Mouse (Mus musculus) stomach, embryonic 15.5 days (tissue): ENCODE data around the gene Lrmp. TPM values are rescaled to one million over a fixed set of nuclear protein-coding genes. Genes with fewer than 3 reads are reported as not detected.

ENCODE experiments used
- ATAC-seq: fragments of 200-750 bp; cut with Nextera tagmentation; 2 replicates; pipeline ENCODE4 v1.8.0; 2017; ENCODE audit warnings: low read depth, moderate number of reproducible peaks, moderate TSS enrichment; ENCODE audit not compliant: insufficient read depth, low FRiP score
- H3K27ac ChIP-seq: fragments of 300-500 bp; sonication (generic); 2 replicates; pipeline ENCODE4 v1.5.1; 2015; ENCODE audit warnings: mild to moderate bottlenecking, inconsistent platforms
- H3K27me3 ChIP-seq: fragments of 300-500 bp; sonication (generic); replicated peaks from 2 replicates; pipeline ENCODE4 v1.6.1; 2015; ENCODE audit warnings: inconsistent platforms
- H3K36me3 ChIP-seq: fragments of 300-500 bp; sonication (generic); 2 replicates; pipeline ENCODE4 v1.6.1; 2015; ENCODE audit warnings: inconsistent platforms
- H3K4me1 ChIP-seq: fragments of 300-500 bp; sonication (generic); 2 replicates; pipeline ENCODE4 v1.6.1; 2015; ENCODE audit warnings: inconsistent platforms
- H3K4me2 ChIP-seq: fragments of 300-500 bp; sonication (generic); 2 replicates; pipeline ENCODE4 v1.6.1; 2015; ENCODE audit warnings: mild to moderate bottlenecking, inconsistent platforms
- H3K4me3 ChIP-seq: fragments of 300-500 bp; sonication (generic); replicated peaks from 2 replicates; pipeline ENCODE4 v1.5.1; 2015; ENCODE audit warnings: inconsistent platforms
- H3K9ac ChIP-seq: fragments of 300-500 bp; sonication (generic); 2 replicates; pipeline ENCODE4 v1.6.1; 2015; ENCODE audit warnings: inconsistent platforms
- H3K9me3 ChIP-seq: fragments of 300-500 bp; sonication (generic); 2 replicates; pipeline ENCODE4 v1.6.1; 2016; ENCODE audit warnings: inconsistent platforms
- WGBS: fragments of 180-500 bp; shearing (Covaris S2); methylation state at CpG from one replicate; pipeline ENCODE4 v1.1.7; 2015; 5-methylcytosine and 5-hydroxymethylcytosine counted together
- polyA plus RNA-seq: library from polyadenylated mRNA; unstranded; fragments of >200 nt; fragmentation: Nextera tagmentation; extraction: Ambion mirVana; gene quantifications from 2 replicates; pipeline ENCODE4 v1.2.1, GENCODE M21; 2015

The Lrmp gene
- polyA plus RNA-seq, 1 experiment from 2014 or later: 18.7 TPM

DNA sequence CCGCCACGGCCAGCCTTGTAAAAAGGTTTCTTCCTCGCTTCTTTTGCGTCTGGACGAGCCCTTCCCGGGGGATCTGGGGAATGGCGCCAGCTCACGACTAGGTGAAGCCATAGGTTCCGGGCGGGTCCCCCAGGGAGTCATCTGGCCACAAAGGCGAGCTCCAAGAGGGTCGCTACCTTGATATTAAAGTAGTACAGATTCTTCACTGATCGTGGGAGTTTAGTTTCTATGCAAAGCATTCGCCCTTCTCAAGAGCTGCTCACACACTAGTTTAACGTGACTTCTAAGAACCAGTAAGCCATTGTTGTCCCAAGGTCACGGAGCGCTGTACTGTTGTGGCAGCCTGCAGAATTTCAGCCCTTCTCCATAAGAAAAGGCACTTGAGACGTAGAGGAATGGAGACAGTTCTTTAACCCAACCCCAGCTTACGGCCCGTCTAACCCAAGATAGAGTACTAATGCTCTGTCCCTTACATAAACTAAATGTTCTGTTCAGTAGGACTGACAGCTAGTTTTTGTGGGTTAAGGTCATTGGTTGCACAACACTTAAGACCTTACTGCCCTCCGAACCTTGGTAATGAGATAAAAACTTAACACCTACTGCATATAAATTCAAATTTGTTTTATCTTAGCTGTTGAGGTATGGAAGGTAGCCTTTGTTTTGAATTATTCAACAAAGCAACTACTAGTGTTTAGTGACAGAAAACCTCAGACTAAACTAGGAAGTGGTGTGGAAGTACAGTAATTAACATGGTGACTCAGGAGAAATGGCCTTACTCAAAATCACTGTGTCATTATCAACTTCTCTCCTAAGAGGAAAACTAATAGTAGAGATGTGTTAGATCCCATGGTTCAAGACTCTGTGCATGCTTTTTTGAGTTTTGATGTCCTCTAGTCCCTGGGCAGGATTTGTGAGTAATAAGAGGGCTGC lies 96.2 kb downstream of the Lrmp start:
- Histone ChIP-seq H3K9ac (peak overlapping the region; percentile 73), H3K4me2 (peak overlapping the region; percentile 56), H3K4me3 (peak overlapping the region; percentile 72), H3K27ac (peak overlapping the region; percentile 96), H3K27me3 (no peaks in the 10 kb centered on the region), H3K36me3 (no peaks in the 10 kb centered on the region), H3K4me1 (peaks cover 11% of the 10 kb centered on the region; the same call in 1 of the 2 replicates), H3K9me3 (no peaks in the 10 kb centered on the region)
- 2% methylated on average over 21 of the region's 21 CpGs for WGBS
- peak; percentile 6 for ATAC-seq

DNA sequence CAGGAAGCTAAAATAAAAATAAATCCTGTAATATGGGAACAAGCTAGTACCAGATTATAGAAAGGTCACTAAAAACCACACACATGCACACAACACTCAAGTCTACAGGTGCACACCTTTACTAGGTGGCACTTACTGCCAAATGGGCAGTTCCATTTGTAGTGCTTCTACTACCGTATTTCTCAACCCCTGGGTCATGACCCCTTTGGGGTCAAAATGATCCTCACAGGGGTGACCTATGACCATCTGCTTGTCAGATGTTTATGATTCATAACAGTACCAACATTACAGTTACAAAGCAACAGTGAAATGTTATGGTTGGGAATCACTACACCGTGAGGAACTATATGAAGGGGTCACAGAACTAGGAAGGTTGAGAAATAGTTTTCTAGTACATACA lies 98.5 kb downstream of the Lrmp start:
- no peak overlapping the region for H3K4me3 ChIP-seq
- H3K9ac ChIP-seq: no peak overlapping the region
- H3K27ac ChIP-seq: no peak overlapping the region
- no peak overlapping the region for H3K4me2 ChIP-seq
- H3K4me1 ChIP-seq: peaks cover 11% of the 10 kb centered on the region; the same call in 1 of the 2 replicates
- 72% methylated on average over 2 of the region's 2 CpGs for WGBS
- no peaks in the 10 kb centered on the region for H3K9me3 ChIP-seq
- no peaks in the 10 kb centered on the region for H3K27me3 ChIP-seq
- no peak for ATAC-seq
- 0 out of 2 replicates have a peak, but pooled peaks cover 4% of the 10 kb centered on the region for H3K36me3 ChIP-seq

DNA sequence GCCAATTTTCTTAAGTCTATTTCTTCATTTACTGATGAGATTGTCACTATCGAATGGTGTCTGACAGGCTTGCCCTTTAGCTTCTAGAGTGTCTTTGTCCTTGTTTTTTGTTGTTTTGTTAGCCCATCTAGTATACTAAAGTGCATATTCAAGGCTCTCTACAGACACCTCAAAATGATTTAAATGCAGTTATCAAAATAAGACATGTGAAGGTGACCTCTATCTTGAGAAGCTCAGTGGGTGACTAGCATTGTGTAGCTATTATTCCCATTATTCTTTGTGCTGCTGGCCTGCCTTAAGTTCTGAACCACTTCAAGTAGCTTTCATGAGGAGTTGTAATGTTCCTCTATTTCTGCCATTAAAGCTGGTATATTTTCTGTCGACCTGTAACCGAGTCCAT lies 100.4 kb downstream of the Lrmp start:
- no peak overlapping the region for H3K4me2 ChIP-seq
- no peak for ATAC-seq
- no peak overlapping the region for H3K9ac ChIP-seq
- WGBS: 91% methylated on average over 3 of the region's 3 CpGs
- no peaks in the 10 kb centered on the region for H3K9me3 ChIP-seq
- H3K4me1 ChIP-seq: peaks cover 7% of the 10 kb centered on the region; the same call in 1 of the 2 replicates
- no peak overlapping the region for H3K27ac ChIP-seq
- no peaks in the 10 kb centered on the region for H3K27me3 ChIP-seq
- H3K36me3 ChIP-seq: peaks cover 9% of the 10 kb centered on the region; the same call in 1 of the 2 replicates
- H3K4me3 ChIP-seq: no peak overlapping the region

DNA sequence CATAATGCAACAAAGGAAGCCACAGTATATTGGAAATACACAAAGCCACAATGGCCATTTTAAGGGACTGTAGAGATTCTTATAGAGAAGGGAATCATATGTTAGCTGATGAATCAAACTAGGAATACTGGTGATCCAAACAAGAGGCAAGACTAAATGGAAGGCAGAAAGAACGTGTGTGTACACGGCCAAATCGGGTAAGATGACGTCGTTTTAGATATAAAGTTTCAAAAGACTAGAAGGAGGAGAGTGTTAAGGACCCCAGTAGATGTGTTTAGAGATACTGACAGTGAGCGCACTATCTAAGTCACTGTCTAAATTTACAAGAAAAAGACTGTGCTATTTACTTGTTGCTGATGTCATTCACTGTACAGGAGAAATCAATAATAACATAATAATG lies 108.8 kb downstream of the Lrmp start:
- no peak for ATAC-seq
- WGBS: 90% methylated on average over 6 of the region's 6 CpGs
- no peaks in the 10 kb centered on the region for H3K27me3 ChIP-seq
- no peaks in the 10 kb centered on the region for H3K4me1 ChIP-seq
- H3K36me3 ChIP-seq: peaks cover 3% of the 10 kb centered on the region; the same call in 1 of the 2 replicates
- H3K4me3 ChIP-seq: no peak overlapping the region
- H3K9me3 ChIP-seq: no peaks in the 10 kb centered on the region
- H3K27ac ChIP-seq: no peak overlapping the region
- H3K9ac ChIP-seq: no peak overlapping the region
- no peak overlapping the region for H3K4me2 ChIP-seq

Other genes with a start within 250 kb of the Lrmp start
- 6.6 and 11.8 TPM in 2 replicates for gene Bcat1, start 39.5 kb upstream of the Lrmp start, polyA plus RNA-seq
- gene Casc1, start 95.4 kb downstream of the Lrmp start, polyA plus RNA-seq: 0.19 and 0.49 TPM in 2 replicates
- gene Etfrf1, start 95.5 kb downstream of the Lrmp start, polyA plus RNA-seq: 36.1 and 36.6 TPM in 2 replicates
- gene Kras, start 134.6 kb downstream of the Lrmp start, polyA plus RNA-seq: 65.8 and 66.8 TPM in 2 replicates